Mouse (Mus musculus): Measurements from ENCODE around the gene Eea1. TPM values are rescaled to one million over a fixed set of nuclear protein-coding genes. Genes with fewer than 3 reads are reported as not detected.

The Eea1 gene
- 23.1 and 24.0 TPM in 2 replicates for polyA plus RNA-seq (2014; fragmentation: Nextera tagmentation; extraction: Ambion mirVana)

DNA sequence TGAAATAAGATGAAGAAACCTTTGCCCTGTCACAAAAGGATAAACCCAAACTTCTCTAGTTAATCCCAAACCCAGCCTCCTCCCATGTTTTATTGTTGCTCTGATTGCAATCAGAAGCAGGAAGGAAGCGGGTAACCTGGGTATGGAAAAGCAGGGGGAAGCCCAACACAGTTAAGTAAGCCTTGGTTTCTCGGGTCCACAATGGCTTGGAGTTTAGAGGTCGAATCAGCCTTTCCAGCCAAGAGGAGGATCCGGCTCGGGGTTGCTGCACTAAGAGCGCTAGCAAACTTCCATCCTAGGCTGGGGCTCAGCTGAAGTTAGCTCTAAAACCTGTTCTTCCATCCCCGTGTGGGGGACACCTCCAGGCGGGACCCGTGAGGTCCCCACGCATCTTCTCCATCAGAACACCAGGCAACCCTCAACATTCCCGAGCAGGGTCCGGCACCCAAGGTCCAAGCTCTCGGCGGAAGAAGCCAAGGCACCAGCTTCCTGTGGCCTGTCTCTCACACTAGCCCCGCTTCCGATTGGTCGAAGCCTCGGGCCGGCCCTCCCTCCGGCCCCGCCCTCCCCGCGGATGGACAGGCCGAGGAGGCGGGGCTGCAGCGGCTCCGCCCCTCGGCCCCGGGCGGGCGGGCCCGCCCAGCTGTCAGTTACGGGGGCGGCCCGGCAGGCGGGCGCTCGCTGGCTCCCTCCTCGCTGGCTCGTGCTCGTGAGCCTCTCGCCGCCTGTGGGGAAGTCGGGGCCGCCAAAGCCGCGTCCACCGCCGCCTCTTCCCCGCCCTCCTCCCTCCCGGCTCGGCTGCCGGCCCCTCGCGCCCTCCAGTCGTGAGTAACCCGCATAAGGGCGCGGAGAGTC, at the start of gene Eea1:
Eea1 (plus strand) TSS at position 605 of the 855 bp plus-strand sequence.
- Histone ChIP-seq H3K4me3 (ENCODE audit: low read depth, low read length) (peak within 1 kb of the TSS; percentile 91), H3K9ac (ENCODE audit: low read depth, low read length) (peak within 1 kb of the TSS; percentile 87), H3K27ac (replicated peaks; ENCODE audit: low read depth, low read length) (peak within 1 kb of the TSS; percentile 90), H3K4me1 (ENCODE audit: control insufficient read depth, insufficient read depth, low read length) (peaks cover 15% of the 10 kb centered on the region), H3K36me3 (ENCODE audit: control insufficient read depth, insufficient read depth, low read length) (no peaks in the 10 kb centered on the region), H3K9me3 (ENCODE audit: control insufficient read depth, low read length) (no peaks in the 10 kb centered on the region), H3K27me3 (replicated peaks; ENCODE audit: control insufficient read depth, insufficient read depth, low read length) (no peaks in the 10 kb centered on the region), H3K4me2 (ENCODE audit: low read depth, low read length) (peak within 1 kb of the TSS; percentile 79)
- DNase-seq (ENCODE audit: low spot score), result peak; percentile 97
- WGBS, result 3% methylated on average over 19 of the region's 59 CpGs
- ATAC-seq (ENCODE audit: low read depth), result peak; percentile 98

DNA sequence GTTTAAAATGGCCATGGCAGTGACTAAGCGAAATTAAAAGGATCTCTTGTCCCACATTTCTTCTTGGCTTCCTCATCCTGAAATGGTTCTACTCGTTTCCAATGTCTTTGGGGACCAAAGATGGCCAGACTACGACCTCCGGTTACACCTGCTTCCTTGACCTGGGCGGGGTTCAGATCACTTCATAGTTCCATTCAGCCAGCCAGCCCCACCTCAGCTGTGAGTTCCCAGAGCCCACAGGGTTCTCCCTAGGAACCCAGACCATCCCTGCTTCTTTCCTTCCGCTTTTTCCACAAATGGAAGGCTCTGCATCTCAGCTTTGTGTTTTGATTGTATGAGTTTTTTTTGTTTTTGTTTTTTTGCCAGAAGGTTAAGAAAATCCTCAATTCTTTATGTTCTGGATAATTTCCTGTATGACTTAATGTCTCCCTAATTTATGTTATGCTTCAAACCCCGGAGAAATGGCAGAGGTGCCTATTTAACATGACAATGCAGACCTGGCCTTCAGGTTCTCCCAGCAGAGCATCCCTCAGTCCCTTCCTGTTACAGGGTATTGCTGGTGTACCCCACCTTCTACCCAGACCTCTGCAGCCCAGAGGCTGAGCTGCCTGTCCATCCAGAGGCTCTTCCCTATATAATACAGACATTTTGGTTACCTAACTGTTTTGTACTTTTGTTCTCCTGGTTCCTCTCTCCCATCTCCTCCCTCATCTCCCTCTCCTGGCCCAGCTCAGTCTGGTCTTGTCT, 49.1 kb upstream of the Eea1 start:
- WGBS, result 73% methylated on average over 7 of the region's 7 CpGs
- ATAC-seq (ENCODE audit: low read depth), result no peak

DNA sequence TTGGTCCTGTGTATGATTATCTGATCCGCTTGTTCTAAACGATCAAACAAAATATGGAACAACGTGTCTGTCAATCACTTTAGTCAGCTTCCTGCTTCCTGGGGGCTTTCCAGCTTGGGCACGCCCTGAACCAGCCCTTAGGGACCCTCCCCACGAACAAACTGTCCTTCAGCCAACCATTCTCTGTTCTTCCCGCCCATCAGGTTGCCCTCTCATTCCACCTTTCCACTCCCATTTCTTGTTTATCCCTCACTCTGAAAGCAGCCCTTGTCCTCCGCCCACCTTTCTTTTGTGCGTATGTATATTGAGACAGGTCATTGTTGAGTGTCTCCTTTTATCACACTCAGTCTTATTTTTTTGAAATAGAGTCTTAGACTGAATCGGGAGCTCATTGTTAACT, 48.3 kb upstream of the Eea1 start:
- Histone ChIP-seq H3K9me3 (ENCODE audit: control insufficient read depth, low read length) (no peaks in the 10 kb centered on the region), H3K4me2 (ENCODE audit: low read depth, low read length) (no peak overlapping the region), H3K9ac (ENCODE audit: low read depth, low read length) (no peak overlapping the region), H3K4me1 (ENCODE audit: control insufficient read depth, insufficient read depth, low read length) (no peaks in the 10 kb centered on the region), H3K36me3 (ENCODE audit: control insufficient read depth, insufficient read depth, low read length) (no peaks in the 10 kb centered on the region), H3K27me3 (replicated peaks; ENCODE audit: control insufficient read depth, insufficient read depth, low read length) (no peaks in the 10 kb centered on the region), H3K4me3 (ENCODE audit: low read depth, low read length) (no peak overlapping the region), H3K27ac (replicated peaks; ENCODE audit: low read depth, low read length) (no peak overlapping the region)
- DNase-seq (ENCODE audit: low spot score), result no peak
- 66% methylated on average over 9 of the region's 9 CpGs for WGBS
- ATAC-seq (ENCODE audit: low read depth), result no peak

More for the DNA sequence above, 49.1 kb upstream of the Eea1 start:
- Histone ChIP-seq H3K36me3 (ENCODE audit: control insufficient read depth, insufficient read depth, low read length) (no peaks in the 10 kb centered on the region), H3K9me3 (ENCODE audit: control insufficient read depth, low read length) (no peaks in the 10 kb centered on the region), H3K4me2 (ENCODE audit: low read depth, low read length) (no peak overlapping the region), H3K9ac (ENCODE audit: low read depth, low read length) (no peak overlapping the region), H3K27me3 (replicated peaks; ENCODE audit: control insufficient read depth, insufficient read depth, low read length) (no peaks in the 10 kb centered on the region), H3K4me1 (ENCODE audit: control insufficient read depth, insufficient read depth, low read length) (no peaks in the 10 kb centered on the region), H3K4me3 (ENCODE audit: low read depth, low read length) (no peak overlapping the region), H3K27ac (replicated peaks; ENCODE audit: low read depth, low read length) (no peak overlapping the region)
- no peak for DNase-seq (ENCODE audit: low spot score)

DNA sequence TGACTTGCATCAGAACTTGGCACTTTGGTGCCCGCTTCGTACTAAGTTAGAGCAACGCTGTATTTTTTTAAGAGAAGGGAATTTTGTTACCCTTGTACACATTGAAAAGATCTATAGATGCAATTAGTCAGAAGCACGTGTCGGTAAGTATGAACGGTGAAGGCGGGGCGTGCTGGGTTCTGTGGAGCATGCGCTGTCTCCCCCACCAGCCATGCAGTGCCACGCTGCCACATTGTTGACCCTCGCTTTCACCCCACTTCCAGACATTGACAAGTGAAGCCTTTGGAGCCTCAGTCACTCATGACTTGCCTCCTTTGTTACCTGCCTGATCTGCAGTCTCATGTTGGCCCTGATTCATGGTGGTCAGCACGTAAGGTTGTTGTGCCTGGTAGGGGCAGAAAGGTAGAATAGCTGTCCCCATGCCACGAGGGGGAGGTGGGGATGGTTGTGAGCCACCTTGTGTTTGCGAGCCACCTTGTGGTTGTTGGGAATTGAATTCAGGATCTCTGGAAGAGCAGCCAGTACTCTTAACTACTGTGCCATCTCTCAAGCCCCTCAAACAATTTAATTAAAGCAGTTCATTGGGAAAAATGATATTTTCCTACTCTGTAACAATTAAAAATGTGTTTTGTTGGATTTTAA, 47.0 kb upstream of the Eea1 start:
- Histone ChIP-seq H3K4me3 (ENCODE audit: low read depth, low read length) (no peak overlapping the region), H3K4me2 (ENCODE audit: low read depth, low read length) (no peak overlapping the region), H3K9ac (ENCODE audit: low read depth, low read length) (no peak overlapping the region), H3K27ac (replicated peaks; ENCODE audit: low read depth, low read length) (no peak overlapping the region), H3K36me3 (ENCODE audit: control insufficient read depth, insufficient read depth, low read length) (no peaks in the 10 kb centered on the region), H3K27me3 (replicated peaks; ENCODE audit: control insufficient read depth, insufficient read depth, low read length) (no peaks in the 10 kb centered on the region), H3K4me1 (ENCODE audit: control insufficient read depth, insufficient read depth, low read length) (no peaks in the 10 kb centered on the region), H3K9me3 (ENCODE audit: control insufficient read depth, low read length) (no peaks in the 10 kb centered on the region)
- no peak for ATAC-seq (ENCODE audit: low read depth)
- 86% methylated on average over 14 of the region's 14 CpGs for WGBS
- no peak for DNase-seq (ENCODE audit: low spot score)

DNA sequence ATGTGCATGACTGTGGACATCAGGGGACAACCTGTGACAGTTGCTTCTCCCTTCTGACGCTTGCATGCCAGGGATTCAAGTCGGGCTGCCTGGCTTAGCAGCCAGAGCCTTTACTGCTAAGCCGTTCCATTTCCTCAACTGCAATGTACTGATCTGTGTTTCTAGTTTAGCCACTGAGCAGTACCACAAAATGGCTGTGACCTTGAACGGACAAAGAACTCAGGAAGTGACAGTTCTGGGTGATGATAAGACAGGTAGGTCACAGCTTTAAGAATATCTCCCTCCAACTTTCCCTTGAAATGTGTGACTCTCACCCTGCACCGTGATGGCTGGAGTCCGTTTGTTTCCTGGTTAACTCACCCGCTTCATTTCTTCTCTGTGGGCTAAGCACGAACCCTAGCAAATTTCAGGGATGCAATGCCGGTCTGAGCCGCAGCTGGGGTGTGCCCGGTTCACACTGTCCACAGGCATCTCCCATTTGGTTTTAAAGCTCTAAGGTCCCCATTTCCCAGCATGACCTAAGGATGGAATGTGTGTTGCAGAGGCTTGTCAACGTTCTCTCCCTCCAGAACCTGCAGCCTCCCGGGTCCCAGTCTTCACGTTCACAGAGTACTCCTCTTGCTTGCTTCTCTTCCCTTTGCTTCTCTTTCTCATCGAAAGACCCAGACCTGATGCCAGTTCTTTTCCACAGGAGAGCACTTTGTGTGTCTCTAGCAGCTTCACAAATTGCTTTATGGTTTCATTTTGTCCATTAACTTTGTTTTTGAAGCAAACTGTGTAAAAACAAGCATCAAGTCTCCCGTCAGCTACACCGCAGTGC, 46.2 kb upstream of the Eea1 start:
- Histone ChIP-seq H3K9me3 (ENCODE audit: control insufficient read depth, low read length) (no peaks in the 10 kb centered on the region), H3K4me2 (ENCODE audit: low read depth, low read length) (peak overlapping the region; percentile 56), H3K36me3 (ENCODE audit: control insufficient read depth, insufficient read depth, low read length) (no peaks in the 10 kb centered on the region), H3K4me1 (ENCODE audit: control insufficient read depth, insufficient read depth, low read length) (no peaks in the 10 kb centered on the region), H3K27ac (replicated peaks; ENCODE audit: low read depth, low read length) (no peak overlapping the region), H3K4me3 (ENCODE audit: low read depth, low read length) (peak overlapping the region; percentile 33), H3K9ac (ENCODE audit: low read depth, low read length) (peak overlapping the region; percentile 48), H3K27me3 (replicated peaks; ENCODE audit: control insufficient read depth, insufficient read depth, low read length) (no peaks in the 10 kb centered on the region)
- ATAC-seq (ENCODE audit: low read depth) (peak; percentile 41; the same call in 1 of the 2 replicates), DNase-seq (ENCODE audit: low spot score) (no peak)
- 32% methylated on average over 17 of the region's 17 CpGs for WGBS

DNA sequence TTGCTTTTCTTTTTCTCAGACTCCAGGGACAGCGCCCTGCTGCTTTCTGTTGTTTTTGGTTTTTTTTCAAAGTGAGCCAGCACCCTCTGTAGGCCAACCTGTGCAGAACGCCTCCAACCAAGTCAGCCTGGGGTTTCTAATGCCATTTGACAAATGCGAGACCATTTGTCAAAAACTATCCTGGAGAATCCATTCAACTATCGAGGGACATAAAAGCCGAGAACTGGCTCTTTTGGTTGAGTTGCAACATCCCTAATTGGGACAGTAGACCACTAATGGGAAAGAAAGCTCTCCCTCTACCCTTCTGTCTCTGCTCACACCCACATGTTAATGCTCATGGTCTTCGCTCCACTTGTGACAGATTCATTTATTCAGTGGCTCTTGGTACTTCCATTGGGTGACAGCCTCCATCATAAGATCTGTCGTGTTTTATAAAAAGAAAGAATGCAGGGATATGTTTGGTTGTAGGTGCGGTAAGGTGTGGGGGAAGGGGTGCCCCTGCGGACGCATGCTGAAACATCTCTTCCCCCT, 45.5 kb upstream of the Eea1 start:
- no peaks in the 10 kb centered on the region for H3K4me1 ChIP-seq (ENCODE audit: control insufficient read depth, insufficient read depth, low read length)
- H3K4me3 ChIP-seq (ENCODE audit: low read depth, low read length), result peak overlapping the region; percentile 33
- no peaks in the 10 kb centered on the region for H3K27me3 ChIP-seq (replicated peaks; ENCODE audit: control insufficient read depth, insufficient read depth, low read length)
- WGBS, result 42% methylated on average over 10 of the region's 10 CpGs
- ATAC-seq (ENCODE audit: low read depth) (peak; percentile 88), DNase-seq (ENCODE audit: low spot score) (peak; percentile 81)
- H3K4me2 ChIP-seq (ENCODE audit: low read depth, low read length), result peak overlapping the region; percentile 56
- H3K9me3 ChIP-seq (ENCODE audit: control insufficient read depth, low read length), result no peaks in the 10 kb centered on the region
- no peaks in the 10 kb centered on the region for H3K36me3 ChIP-seq (ENCODE audit: control insufficient read depth, insufficient read depth, low read length)
- H3K27ac ChIP-seq (replicated peaks; ENCODE audit: low read depth, low read length), result no peak overlapping the region
- peak overlapping the region; percentile 48 for H3K9ac ChIP-seq (ENCODE audit: low read depth, low read length)

- H3K36me3 ChIP-seq (ENCODE audit: control insufficient read depth, insufficient read depth, low read length), result no peaks in the 10 kb centered on the region
- no peak overlapping the region for H3K4me2 ChIP-seq (ENCODE audit: low read depth, low read length)
- H3K27me3 ChIP-seq (replicated peaks; ENCODE audit: control insufficient read depth, insufficient read depth, low read length), result no peaks in the 10 kb centered on the region
- 60% methylated on average over 5 of the region's 5 CpGs for WGBS
- ATAC-seq (ENCODE audit: low read depth) (no peak), DNase-seq (ENCODE audit: low spot score) (peak; percentile 51)
- no peak overlapping the region for H3K4me3 ChIP-seq (ENCODE audit: low read depth, low read length)
- no peaks in the 10 kb centered on the region for H3K9me3 ChIP-seq (ENCODE audit: control insufficient read depth, low read length)
- no peak overlapping the region for H3K9ac ChIP-seq (ENCODE audit: low read depth, low read length)
- H3K4me1 ChIP-seq (ENCODE audit: control insufficient read depth, insufficient read depth, low read length), result no peaks in the 10 kb centered on the region
- no peak overlapping the region for H3K27ac ChIP-seq (replicated peaks; ENCODE audit: low read depth, low read length)
Observed at GRCm38 (mm10) chr10:95898471-95899154, 41.8 kb upstream of the Eea1 start.

Measured in embryonic facial prominence, embryonic 14.5 days (tissue).